Mouse (Mus musculus): ENCODE data around the gene Rev3l.
"Not testable (repeated sequence)": the region's sequence is repeated elsewhere in the genome, so short reads cannot be mapped to it uniquely, and the experiment has no call there.

The Rev3l gene

GRCm38 (mm10) chr10:39776927-39777326 is 45.0 kb downstream of the Rev3l start:
- DNase-seq (ENCODE audit: inconsistent age in 2 of 2, low spot score in 1 of 2), result no peak

GRCm38 (mm10) chr10:39778305-39778704 is 46.4 kb downstream of the Rev3l start:
- DNase-seq (ENCODE audit: inconsistent age in 2 of 2, low spot score in 1 of 2), result no peak

GRCm38 (mm10) chr10:39785241-39785640 is 53.3 kb downstream of the Rev3l start:
- no peak for DNase-seq (ENCODE audit: inconsistent age in 2 of 2, low spot score in 1 of 2)

- DNase-seq (ENCODE audit: inconsistent age in 2 of 2, low spot score in 1 of 2), result no peak
Measured at GRCm38 (mm10) chr10:39793295-39793694, 61.4 kb downstream of the Rev3l start.

GRCm38 (mm10) chr10:39811507-39811906 is 79.6 kb downstream of the Rev3l start:
- DNase-seq (ENCODE audit: inconsistent age in 2 of 2, low spot score in 1 of 2), result peak; percentile 17 to 64

- DNase-seq (ENCODE audit: inconsistent age in 2 of 2, low spot score in 1 of 2), result no peak
Measured at GRCm38 (mm10) chr10:39842621-39843020, 110.7 kb downstream of the Rev3l start.

GRCm38 (mm10) chr10:39865509-39865908 is 133.6 kb downstream of the Rev3l start:
- DNase-seq (ENCODE audit: inconsistent age in 2 of 2, low spot score in 1 of 2), result no peak

GRCm38 (mm10) chr10:39888621-39889020 is 156.7 kb downstream of the Rev3l start:
- DNase-seq (ENCODE audit: inconsistent age in 2 of 2, low spot score in 1 of 2), result no peak

GRCm38 (mm10) chr10:39893702-39894697 is 162.1 kb downstream of the Rev3l start:
- DNase-seq (ENCODE audit: inconsistent age in 2 of 2, low spot score in 1 of 2), result peak; percentile 41 to 48

- DNase-seq (ENCODE audit: inconsistent age in 2 of 2, low spot score in 1 of 2), result no peak
Measured at GRCm38 (mm10) chr10:39896503-39896902, 164.6 kb downstream of the Rev3l start.

GRCm38 (mm10) chr10:39898874-39899371 is 167.0 kb downstream of the Rev3l start, which contains the start of gene Mfsd4b4:
Mfsd4b4 (minus strand) TSS chr10:39899238.
- peak; percentile 91 to 96 for DNase-seq (ENCODE audit: inconsistent age in 2 of 2, low spot score in 1 of 2)

- no peak for DNase-seq (ENCODE audit: inconsistent age in 2 of 2, low spot score in 1 of 2)
Measured at GRCm38 (mm10) chr10:39904191-39904590, 172.3 kb downstream of the Rev3l start.

GRCm38 (mm10) chr10:39906799-39907658 is 175.1 kb downstream of the Rev3l start:
- no peak for DNase-seq (ENCODE audit: inconsistent age in 2 of 2, low spot score in 1 of 2)

- DNase-seq (ENCODE audit: inconsistent age in 2 of 2, low spot score in 1 of 2), result peak in 1 of 2 experiments; percentile 34
Measured at GRCm38 (mm10) chr10:39908768-39909441, 177.0 kb downstream of the Rev3l start.

- DNase-seq (ENCODE audit: inconsistent age in 2 of 2, low spot score in 1 of 2), result no peak
Measured at GRCm38 (mm10) chr10:39912616-39913015, 180.7 kb downstream of the Rev3l start.

GRCm38 (mm10) chr10:39924556-39924955 is 192.6 kb downstream of the Rev3l start:
- DNase-seq (ENCODE audit: inconsistent age in 2 of 2, low spot score in 1 of 2), result not testable (repeated sequence)

All from adrenal gland, adult (tissue).